Mouse (Mus musculus) limb, embryonic 14.5 days (tissue): ENCODE measurements around the gene Apobec2. TPM values are rescaled to one million over a fixed set of nuclear protein-coding genes. Genes with fewer than 3 reads are reported as not detected.
A peak's percentile ranks its signal among the peaks of the same experiment; 100 is the strongest.

Source experiments
- ATAC-seq: fragments of 200-750 bp; cut with Nextera tagmentation; 2 replicates; pipeline ENCODE4 v1.8.0; 2017; ENCODE audit warnings: low read depth, moderate number of reproducible peaks, moderate TSS enrichment; ENCODE audit not compliant: low FRiP score
- DNase-seq: peaks from one replicate; pipeline ENCODE4 v3.0.0-alpha.2; 2015; ENCODE audit warnings: low spot score
- H3K27ac ChIP-seq: fragments of 300-500 bp; sonication (generic); replicated peaks from 2 replicates; pipeline ENCODE4 v1.5.1; 2014; ENCODE audit warnings: low read depth, mild to moderate bottlenecking, low read length, moderate library complexity, mixed read lengths
- H3K27me3 ChIP-seq: fragments of 300-500 bp; sonication (generic); 2 replicates; pipeline ENCODE4 v1.6.1; 2014; ENCODE audit warnings: low read length, mixed read lengths; ENCODE audit not compliant: control insufficient read depth, insufficient read depth
- H3K36me3 ChIP-seq: fragments of 300-500 bp; sonication (generic); 2 replicates; pipeline ENCODE4 v1.6.1; 2014; ENCODE audit warnings: mild to moderate bottlenecking, low read length, moderate library complexity, mixed read lengths; ENCODE audit not compliant: control insufficient read depth, insufficient read depth
- H3K4me1 ChIP-seq: fragments of 300-500 bp; sonication (generic); 2 replicates; pipeline ENCODE4 v1.6.1; 2014; ENCODE audit warnings: antibody characterized with exemption, low read length, mixed read lengths; ENCODE audit not compliant: control insufficient read depth, insufficient read depth
- H3K4me2 ChIP-seq: fragments of 300-500 bp; sonication (generic); replicated peaks from 2 replicates; pipeline ENCODE4 v1.6.1; 2014; ENCODE audit warnings: low read depth, mild to moderate bottlenecking, low read length, moderate library complexity; ENCODE audit not compliant: severe bottlenecking
- H3K4me3 ChIP-seq: fragments of 300-500 bp; sonication (generic); replicated peaks from 2 replicates; pipeline ENCODE4 v1.5.1; 2014; ENCODE audit warnings: low read length
- H3K9ac ChIP-seq: fragments of 300-500 bp; sonication (generic); 2 replicates; pipeline ENCODE4 v1.6.1; 2014; ENCODE audit warnings: mild to moderate bottlenecking, low read depth, low read length, moderate library complexity; ENCODE audit not compliant: severe bottlenecking
- H3K9me3 ChIP-seq: fragments of 300-500 bp; sonication (generic); 2 replicates; pipeline ENCODE4 v1.6.1; 2016; ENCODE audit warnings: low read length; ENCODE audit not compliant: control insufficient read depth
- POLR2A ChIP-seq: fragments of 200-500 bp; IDR thresholded peaks from 2 replicates; pipeline ENCODE4 v1.8.0; 2012; ENCODE audit warnings: inconsistent platforms, mild to moderate bottlenecking, moderate library complexity, borderline replicate concordance; ENCODE audit not compliant: insufficient read depth, insufficient read length; ENCODE audit errors: extremely low read depth
- WGBS: fragments of 180-500 bp; shearing (Covaris S2); extraction: QIAGEN DNeasy Blood & Tissue Kit; methylation state at CpG from one replicate; pipeline ENCODE4 v1.1.7; 2014; 5-methylcytosine and 5-hydroxymethylcytosine counted together
- polyA plus RNA-seq, 2 experiments: library from polyadenylated mRNA; depleted of rRNA in 1 of 2; stranded (reverse) in 1 of 2; unstranded in 1 of 2; fragments of >200 nt; fragmentation: Nextera tagmentation in 1 of 2; extraction: Ambion mirVana in 1 of 2; gene quantifications; 2 replicates each; pipeline versions ENCODE4 v1.2.1 to v1.2.3; 2012 to 2014

Apobec2 gene
- polyA plus RNA-seq, 2 experiments: 25.0 to 42.5 TPM

DNA sequence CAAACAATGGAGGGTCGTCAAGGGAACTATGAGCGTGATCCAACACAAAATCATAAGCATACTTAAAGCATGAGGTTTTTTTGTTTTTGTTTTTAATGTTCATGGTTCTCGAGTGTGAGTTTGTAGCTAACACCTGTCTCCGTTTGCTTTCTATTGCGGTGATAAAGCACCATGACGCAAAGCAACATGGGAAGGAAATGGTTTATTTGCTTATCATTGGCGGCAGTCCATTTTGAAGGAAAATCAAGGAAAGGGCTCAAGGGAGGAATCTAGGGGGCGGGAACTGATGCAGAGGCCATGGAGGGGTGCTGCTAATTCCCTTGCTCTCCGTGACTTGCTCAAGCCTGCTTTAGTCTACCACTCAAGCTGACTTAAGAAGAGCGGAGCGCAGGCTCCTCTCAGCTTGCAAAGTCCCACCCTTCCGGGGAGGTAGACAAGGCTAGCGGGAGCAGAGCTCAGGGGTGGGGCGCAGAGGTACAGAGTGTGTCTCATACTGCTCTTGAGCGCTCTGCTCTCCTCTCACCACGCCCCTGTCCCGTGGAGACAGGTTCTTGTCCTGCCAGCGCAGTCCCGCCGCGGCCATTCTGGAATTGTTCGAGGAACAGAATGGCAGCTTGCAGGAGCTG lies 34.2 kb upstream of the Apobec2 start:
- no peak for ATAC-seq
- no peak for TF ChIP-seq POLR2A
- no peak overlapping the region for H3K9ac ChIP-seq
- no peaks in the 10 kb centered on the region for H3K36me3 ChIP-seq
- peak overlapping the region; percentile 16; the same call in 1 of the 2 replicates for H3K4me2 ChIP-seq
- H3K4me1 ChIP-seq: peaks cover 12% of the 10 kb centered on the region
- WGBS: 35% methylated on average over 22 of the region's 22 CpGs
- DNase-seq: no peak
- H3K4me3 ChIP-seq: no peak overlapping the region
- H3K27me3 ChIP-seq: no peaks in the 10 kb centered on the region
- H3K9me3 ChIP-seq: no peaks in the 10 kb centered on the region
- no peak overlapping the region for H3K27ac ChIP-seq

DNA sequence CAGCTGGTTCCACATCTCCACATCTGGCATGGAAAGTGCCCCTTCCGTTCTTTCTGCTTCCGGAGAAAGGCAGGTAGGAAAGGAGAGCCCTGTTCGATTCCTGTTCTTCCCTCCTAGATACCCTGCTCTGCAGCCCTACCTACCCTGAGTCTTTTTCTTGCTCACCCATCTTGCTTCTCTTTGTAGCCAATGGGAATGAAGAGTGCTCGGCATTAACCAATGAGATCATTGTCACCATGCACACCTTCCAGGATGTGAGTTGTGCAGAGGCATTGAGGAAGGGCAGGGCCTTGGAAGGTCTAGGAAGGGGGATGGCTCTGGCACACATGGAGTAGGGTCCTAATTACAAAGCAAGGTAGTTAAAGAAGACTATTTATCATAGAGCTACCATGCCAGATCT lies 30.7 kb upstream of the Apobec2 start:
- no peak overlapping the region for H3K9ac ChIP-seq
- no peaks in the 10 kb centered on the region for H3K27me3 ChIP-seq
- H3K4me2 ChIP-seq: no peak overlapping the region
- no peaks in the 10 kb centered on the region for H3K36me3 ChIP-seq
- H3K4me1 ChIP-seq: peaks cover 12% of the 10 kb centered on the region
- WGBS: 92% methylated on average over 4 of the region's 4 CpGs
- H3K4me3 ChIP-seq: no peak overlapping the region
- DNase-seq (no peak), ATAC-seq (no peak)
- TF ChIP-seq POLR2A: no peak
- H3K27ac ChIP-seq: no peak overlapping the region
- no peaks in the 10 kb centered on the region for H3K9me3 ChIP-seq

GRCm38 (mm10) chr17:48462096-48462495 lies 29.4 kb upstream of the Apobec2 start:
- peaks cover 8% of the 10 kb centered on the region for H3K4me1 ChIP-seq
- H3K4me2 ChIP-seq: no peak overlapping the region
- DNase-seq: no peak
- no peak overlapping the region for H3K27ac ChIP-seq
- H3K9me3 ChIP-seq: no peaks in the 10 kb centered on the region
- ATAC-seq: no peak
- no peaks in the 10 kb centered on the region for H3K27me3 ChIP-seq
- no peak overlapping the region for H3K4me3 ChIP-seq
- H3K9ac ChIP-seq: no peak overlapping the region
- no peak for TF ChIP-seq POLR2A
- 89% methylated on average over 13 of the region's 13 CpGs for WGBS
- no peaks in the 10 kb centered on the region for H3K36me3 ChIP-seq

- TF ChIP-seq POLR2A: no peak
- Histone ChIP-seq H3K9ac (no peak overlapping the region), H3K27me3 (no peaks in the 10 kb centered on the region), H3K4me3 (no peak overlapping the region), H3K27ac (no peak overlapping the region), H3K4me2 (no peak overlapping the region), H3K36me3 (no peaks in the 10 kb centered on the region), H3K9me3 (no peaks in the 10 kb centered on the region), H3K4me1 (no peaks in the 10 kb centered on the region)
- DNase-seq (no peak), ATAC-seq (no peak)
- 80% methylated on average over 13 of the region's 13 CpGs for WGBS
Observed at GRCm38 (mm10) chr17:48457971-48458653, 25.4 kb upstream of the Apobec2 start.

DNA sequence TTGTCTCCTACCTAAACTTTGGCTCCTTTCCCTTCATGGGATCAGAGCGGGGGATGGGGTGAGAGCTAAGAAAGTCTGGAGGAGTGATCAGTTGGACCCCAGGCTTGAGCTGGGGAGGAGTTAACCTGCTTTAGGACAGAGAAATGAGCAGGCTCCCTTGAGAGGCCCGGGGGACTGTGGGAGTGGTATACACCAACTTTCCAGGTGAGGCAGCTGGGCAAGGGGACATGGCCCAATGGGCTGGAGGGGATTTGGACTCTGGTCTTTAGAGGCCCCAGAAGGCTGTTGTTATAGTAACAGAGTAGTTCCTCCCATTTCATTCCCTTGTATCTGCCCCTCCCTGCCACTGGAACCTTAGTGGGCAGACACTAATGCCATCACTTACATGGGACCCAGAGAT lies 23.2 kb upstream of the Apobec2 start:
- Histone ChIP-seq H3K27me3 (no peaks in the 10 kb centered on the region), H3K9me3 (no peaks in the 10 kb centered on the region), H3K4me1 (no peaks in the 10 kb centered on the region), H3K4me2 (no peak overlapping the region), H3K9ac (no peak overlapping the region), H3K36me3 (no peaks in the 10 kb centered on the region), H3K4me3 (no peak overlapping the region), H3K27ac (no peak overlapping the region)
- DNase-seq (no peak), ATAC-seq (no peak)
- WGBS: 79% methylated on average over 2 of the region's 2 CpGs
- TF ChIP-seq POLR2A: no peak
